Mouse (Mus musculus): ENCODE measurements around the gene Cops2.

Gene Cops2

GRCm38 (mm10) chr2:125820397-125820796 is 38.5 kb downstream of the Cops2 start:
- DNase-seq, result no peak

GRCm38 (mm10) chr2:125813972-125814595 is 44.9 kb downstream of the Cops2 start:
- no peak for DNase-seq

- DNase-seq, result no peak
Measured at GRCm38 (mm10) chr2:125811332-125811731, 47.6 kb downstream of the Cops2 start.

DNA sequence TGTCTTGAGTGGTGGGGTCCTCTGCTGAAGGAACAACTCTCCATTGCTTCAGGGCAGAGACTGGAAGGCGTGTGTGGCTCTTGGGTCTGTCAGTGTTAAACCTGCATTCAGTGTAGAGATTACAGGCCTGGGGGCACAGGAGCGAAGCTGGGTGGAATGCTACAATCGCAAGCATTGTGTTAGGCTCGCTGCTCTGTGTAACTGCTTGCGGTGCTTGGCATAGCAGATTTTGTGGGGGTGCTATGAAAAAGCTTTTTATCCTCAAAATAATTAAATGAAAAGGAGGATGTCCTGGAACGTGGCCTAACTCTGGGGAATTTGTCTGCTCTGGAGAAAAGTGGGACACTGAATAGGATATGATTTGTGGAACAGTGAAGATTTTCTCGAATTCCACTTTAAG is 49.4 kb downstream of the Cops2 start:
- no peak for DNase-seq

- DNase-seq, result no peak
Measured at GRCm38 (mm10) chr2:125805826-125806225, 53.1 kb downstream of the Cops2 start.

GRCm38 (mm10) chr2:125801947-125802346 is 57.0 kb downstream of the Cops2 start:
- DNase-seq, result no peak

DNA sequence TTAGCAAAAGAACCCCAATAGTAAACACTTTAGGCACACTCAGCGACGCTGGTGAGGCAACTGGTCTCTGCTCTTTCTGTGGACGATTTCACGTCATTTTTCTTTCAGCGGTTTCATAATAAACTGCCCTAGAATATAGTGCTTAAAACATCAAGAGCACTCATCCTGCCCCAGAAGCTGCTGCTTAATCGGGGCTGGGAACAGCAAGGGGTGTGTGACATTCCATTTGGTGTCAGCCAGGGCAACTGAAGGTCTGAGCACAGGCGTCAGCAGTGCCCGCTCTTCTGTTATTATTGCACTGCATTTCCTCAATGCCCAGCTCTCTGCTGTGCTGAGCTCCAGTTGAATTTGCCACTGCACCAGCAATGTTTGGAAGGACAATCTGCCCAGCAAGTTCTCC is 57.9 kb downstream of the Cops2 start:
- DNase-seq, result no peak

- DNase-seq, result no peak
Measured at GRCm38 (mm10) chr2:125800428-125800827, 58.5 kb downstream of the Cops2 start.

- DNase-seq, result no peak
Measured at GRCm38 (mm10) chr2:125797872-125798271, 61.1 kb downstream of the Cops2 start.

DNA sequence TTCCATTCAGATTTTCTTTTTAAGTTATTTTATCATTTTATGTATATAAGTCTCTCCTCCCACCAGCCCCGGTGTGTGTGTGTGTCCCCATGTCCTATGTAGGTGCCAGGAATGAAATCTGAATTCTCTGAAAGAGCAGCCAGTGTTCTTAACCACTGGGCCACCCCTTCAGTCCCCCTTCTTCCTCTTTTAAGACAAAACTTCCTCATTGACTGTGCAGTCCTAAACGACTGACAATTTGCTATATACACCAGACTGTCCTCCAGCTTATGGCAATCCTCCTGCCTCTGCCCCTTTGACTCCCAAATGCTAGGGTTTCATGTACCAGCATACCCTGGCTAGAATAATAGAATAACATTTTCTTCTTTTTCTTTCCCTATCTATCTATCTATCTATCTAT is 63.8 kb downstream of the Cops2 start:
- no peak for DNase-seq

DNA sequence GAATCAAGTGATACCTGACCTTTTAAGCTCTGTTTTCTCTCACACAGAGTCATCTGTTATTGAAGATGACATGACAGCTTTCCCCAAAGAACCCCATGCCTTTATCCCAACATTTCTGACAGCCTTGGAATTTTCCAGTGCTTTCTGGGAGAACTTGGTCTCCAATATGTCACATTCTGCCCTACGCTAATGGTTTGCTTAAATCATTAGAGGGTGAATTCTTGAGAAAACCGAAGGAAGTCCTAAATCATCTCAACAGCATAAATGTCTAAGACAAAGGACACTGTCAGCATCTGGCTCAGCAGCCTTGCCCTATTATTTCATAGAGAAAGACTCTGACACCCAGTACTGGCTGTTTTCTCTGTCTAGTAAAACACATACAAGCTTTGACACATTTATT is 64.8 kb downstream of the Cops2 start:
- DNase-seq, result peak; percentile 30

GRCm38 (mm10) chr2:125792879-125793261 is 66.1 kb downstream of the Cops2 start:
- DNase-seq, result peak; percentile 49

GRCm38 (mm10) chr2:125792144-125792878 is 66.6 kb downstream of the Cops2 start:
- no peak for DNase-seq

DNA sequence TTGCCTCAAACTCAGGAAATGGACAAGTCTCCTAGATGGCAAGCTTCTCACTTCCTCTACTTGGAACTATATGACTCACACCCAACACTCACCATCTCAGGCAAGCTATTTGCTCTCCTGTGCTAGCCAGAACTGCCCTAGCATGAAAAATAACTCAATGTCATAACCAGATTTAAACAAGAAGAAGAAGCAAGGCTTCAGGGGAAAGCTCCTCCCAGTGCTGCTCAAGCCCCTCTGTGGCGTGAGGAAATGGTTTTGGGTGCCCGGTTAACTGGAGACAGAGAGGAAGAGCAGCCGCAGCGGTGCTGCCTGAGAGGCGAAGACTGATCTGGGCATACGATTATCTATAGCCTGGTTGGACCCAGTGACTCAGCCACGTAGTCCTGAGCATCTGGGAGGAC is 67.5 kb downstream of the Cops2 start:
- no peak for DNase-seq

DNA sequence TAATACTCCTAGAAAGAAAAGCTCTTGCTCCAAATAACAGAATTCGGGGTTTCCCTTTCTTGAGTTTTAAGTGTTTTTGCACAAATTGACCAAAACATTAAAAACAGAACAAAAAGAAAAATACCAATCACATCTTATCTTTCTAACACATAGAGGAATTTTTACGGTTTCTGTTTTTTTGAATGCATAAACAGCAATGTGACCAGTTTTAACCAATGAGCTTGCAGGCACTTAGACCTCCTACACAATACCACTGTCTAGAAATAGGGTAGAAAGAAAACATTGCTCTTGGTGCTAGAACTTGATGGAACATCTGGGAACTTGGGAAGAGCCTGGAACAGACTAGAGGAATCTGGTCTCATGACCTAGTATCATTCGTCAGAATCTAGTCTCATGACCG is 68.7 kb downstream of the Cops2 start:
- no peak for DNase-seq

DNA sequence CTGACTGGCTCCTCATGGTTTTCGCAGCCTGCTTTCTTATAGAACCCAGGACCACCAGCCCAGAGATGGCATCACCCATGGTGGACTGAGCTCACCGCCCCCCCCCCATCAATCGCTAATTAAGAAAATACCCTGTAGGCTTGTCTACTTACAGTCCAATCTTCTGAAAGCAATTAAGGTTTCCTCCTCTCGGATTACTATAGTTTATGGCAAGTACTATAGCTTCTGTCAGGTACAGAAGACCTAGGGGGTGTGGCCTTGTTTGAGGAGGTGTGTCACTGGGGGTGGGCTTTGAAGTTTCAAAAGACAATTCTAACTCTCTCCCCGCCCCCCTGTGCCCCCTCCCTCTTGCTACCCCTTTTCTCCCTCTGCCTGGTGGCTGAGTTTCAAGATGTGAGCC is 69.7 kb downstream of the Cops2 start:
- no peak for DNase-seq

DNA sequence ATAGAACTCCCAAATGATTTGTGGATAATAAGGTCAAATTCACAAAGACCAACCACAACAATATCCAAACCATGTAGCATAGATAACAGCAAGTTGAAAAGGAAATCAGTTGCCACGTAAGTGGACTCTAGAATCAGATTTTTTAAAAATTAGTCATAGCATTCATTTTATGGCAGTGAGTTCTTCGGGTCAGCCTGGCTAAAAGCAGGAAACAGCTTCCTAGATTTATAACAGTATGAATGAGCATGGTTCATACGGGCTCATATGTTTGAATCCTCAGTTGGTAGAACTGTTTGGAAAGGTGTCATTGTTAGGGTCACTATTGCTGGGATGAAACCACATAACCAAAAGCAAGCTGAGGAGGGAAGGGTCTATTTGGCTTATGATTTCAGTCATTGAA is 70.2 kb downstream of the Cops2 start:
- DNase-seq, result no peak

GRCm38 (mm10) chr2:125788351-125788750 is 70.6 kb downstream of the Cops2 start:
- no peak for DNase-seq

DNA sequence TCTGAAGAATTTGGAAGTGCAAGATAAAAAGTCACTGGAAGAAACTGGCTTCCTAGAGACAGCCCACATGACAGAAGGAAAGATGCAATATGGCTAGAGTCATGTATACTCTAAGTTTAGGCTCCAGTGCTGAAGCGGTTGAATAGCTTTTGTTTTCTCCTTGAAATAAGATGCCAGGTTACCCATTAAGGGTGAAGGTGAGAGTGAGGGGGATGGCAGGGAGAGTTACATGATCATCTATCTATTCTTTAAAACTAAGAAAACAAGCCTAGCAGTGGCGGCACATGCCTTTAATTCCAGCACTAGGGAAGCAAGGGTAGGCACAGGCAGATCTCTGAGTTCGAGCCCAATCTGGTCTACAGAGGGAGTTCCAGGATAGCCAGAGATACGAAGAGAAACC is 73.9 kb downstream of the Cops2 start:
- no peak for DNase-seq

GRCm38 (mm10) chr2:125784392-125784791 is 74.5 kb downstream of the Cops2 start:
- DNase-seq, result no peak

DNA sequence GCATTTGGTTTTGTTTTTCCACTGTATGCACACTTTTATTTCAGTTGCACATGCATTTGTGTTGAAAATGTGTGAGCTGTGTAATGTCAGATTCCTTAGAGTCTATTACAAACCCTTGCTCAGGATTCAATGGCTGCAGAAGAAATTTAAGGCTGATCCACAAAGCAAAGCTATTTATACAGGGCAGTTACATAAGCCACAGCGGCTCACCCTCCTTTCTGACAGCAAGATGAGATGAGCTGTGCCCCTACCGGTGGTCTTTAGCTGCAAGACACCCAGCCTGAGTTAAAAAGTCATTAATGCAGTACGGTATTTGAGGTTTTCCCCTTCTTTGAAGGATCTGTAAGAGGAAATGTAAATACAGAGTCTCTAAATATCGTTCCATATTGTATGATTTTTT is 75.1 kb downstream of the Cops2 start:
- DNase-seq, result no peak

DNA sequence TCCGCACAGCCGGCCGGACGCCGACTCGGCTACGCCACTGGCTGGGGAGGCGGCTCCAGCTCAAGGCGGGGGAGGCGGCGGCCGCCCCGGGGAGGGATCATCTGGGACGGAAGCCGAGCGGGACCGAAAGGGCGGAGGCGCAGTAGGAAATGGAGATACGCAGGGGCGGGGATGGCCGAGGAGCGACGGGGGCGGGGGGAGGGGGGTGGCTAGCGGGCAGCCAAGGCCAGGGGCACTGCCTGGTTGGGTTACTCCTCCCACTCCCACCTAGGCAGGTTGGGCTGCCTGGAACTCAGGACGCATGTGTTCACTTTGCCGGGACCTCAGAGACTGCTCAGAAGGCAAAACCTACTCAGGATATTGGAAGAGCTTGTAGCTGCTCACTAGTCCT is 76.2 kb downstream of the Cops2 start, which contains the start of gene Secisbp2l:
Secisbp2l (minus strand) TSS at position 152 of the 391 bp plus-strand sequence.
- peak; percentile 97 for DNase-seq

- DNase-seq, result no peak
Measured at GRCm38 (mm10) chr2:125781978-125782718, 76.8 kb downstream of the Cops2 start.

DNA sequence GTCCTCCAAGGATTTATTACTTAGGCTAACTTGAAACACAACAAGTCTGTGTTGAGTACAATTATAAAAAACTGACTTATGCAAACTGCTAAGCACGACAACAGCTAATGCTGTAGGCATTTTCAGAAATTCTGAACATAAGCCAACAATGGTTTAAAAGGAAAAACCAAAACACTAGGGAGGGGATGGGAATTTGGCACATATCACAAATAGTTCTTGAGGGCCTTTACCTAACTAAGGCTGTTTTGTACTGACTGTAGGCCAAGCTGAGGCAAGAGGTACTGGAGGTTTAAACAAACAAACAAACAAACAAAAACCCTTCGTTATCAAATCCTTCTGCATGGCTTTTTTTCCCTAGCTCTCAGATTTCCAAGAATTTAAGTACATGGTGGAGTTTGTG is 77.9 kb downstream of the Cops2 start:
- DNase-seq, result no peak
